Mouse (Mus musculus): ENCODE data around the gene Abhd11. TPM values are rescaled to one million over a fixed set of nuclear protein-coding genes. Genes with fewer than 3 reads are reported as not detected.

Gene Abhd11
- polyA plus RNA-seq, 1 experiment from 2014 or later = 60.1 TPM

DNA sequence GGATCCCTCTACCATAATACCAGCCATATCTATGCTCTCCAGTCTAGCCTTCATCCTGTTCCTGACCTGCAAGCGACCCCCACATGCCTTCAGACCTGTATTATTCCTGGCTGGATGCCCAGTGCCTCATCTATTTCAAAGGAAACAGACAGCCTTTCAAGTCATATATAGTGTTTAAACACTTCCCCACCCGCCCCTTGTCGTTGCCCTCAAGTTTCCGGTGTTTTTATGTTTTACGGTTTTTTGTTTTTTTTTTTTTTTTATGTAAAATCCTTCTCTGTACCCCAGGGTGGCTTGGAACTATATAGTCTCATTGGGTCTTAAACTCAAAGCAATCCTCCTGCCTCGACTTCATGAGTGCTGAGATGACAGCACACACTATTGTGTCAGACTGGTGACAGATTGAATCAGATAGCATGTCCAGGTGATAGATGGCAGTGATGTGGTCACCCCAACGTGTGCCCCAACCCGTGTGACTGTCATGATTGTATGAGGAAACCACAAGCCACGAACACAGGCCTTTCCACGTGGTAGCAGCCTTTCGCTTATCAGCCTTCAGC is 15.8 kb downstream of the Abhd11 start:
- no peak overlapping the region for H3K4me3 ChIP-seq (ENCODE audit: low read depth, low read length)
- no peaks in the 10 kb centered on the region for H3K9me3 ChIP-seq (ENCODE audit: control insufficient read depth)
- ATAC-seq = no peak
- TF ChIP-seq CTCF (IDR thresholded peaks at IDR 0.05; ENCODE audit: low read depth) = no peak
- no peak overlapping the region for H3K27ac ChIP-seq (ENCODE audit: low read depth, low read length)
- H3K27me3 ChIP-seq (replicated peaks; ENCODE audit: control insufficient read depth, insufficient read depth, low read length) = no peaks in the 10 kb centered on the region
- 0 out of 2 replicates have a peak, but pooled peaks cover 11% of the 10 kb centered on the region for H3K4me1 ChIP-seq (replicated peaks; ENCODE audit: control insufficient read depth, insufficient read depth, low read length)
- H3K36me3 ChIP-seq (ENCODE audit: control insufficient read depth, insufficient read depth) = no peaks in the 10 kb centered on the region
- 37% methylated on average over 11 of the region's 11 CpGs for WGBS
- peak overlapping the region; percentile 89 for H3K4me2 ChIP-seq (replicated peaks; ENCODE audit: low read depth)
- H3K9ac ChIP-seq (ENCODE audit: low read depth, low read length) = no peak overlapping the region

DNA sequence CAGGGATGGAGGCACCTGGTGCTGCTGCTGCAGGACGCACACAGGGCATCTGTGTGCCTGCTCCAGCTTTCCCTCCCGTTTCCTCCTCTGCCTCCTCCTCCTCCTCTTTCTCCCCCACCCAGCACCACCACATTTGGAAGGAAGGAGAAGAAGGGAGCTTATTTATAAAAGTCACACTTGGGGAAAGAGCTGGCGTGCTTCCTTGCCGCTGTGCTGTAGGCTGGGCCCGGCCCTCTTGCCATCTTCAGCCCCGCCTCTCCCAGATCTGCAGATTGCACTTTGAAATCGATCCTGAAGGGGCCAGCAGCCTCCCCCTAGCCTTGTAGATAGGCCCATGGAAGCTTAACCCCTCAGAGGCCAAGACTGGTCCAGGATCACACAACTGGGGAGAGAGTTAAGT is 16.9 kb downstream of the Abhd11 start:
- Histone ChIP-seq H3K27me3 (replicated peaks; ENCODE audit: control insufficient read depth, insufficient read depth, low read length) (no peaks in the 10 kb centered on the region), H3K27ac (ENCODE audit: low read depth, low read length) (no peak overlapping the region), H3K9ac (ENCODE audit: low read depth, low read length) (no peak overlapping the region), H3K4me1 (replicated peaks; ENCODE audit: control insufficient read depth, insufficient read depth, low read length) (0 out of 2 replicates have a peak, but pooled peaks cover 11% of the 10 kb centered on the region), H3K4me2 (replicated peaks; ENCODE audit: low read depth) (peak overlapping the region; percentile 27), H3K4me3 (ENCODE audit: low read depth, low read length) (no peak overlapping the region), H3K9me3 (ENCODE audit: control insufficient read depth) (no peaks in the 10 kb centered on the region), H3K36me3 (ENCODE audit: control insufficient read depth, insufficient read depth) (no peaks in the 10 kb centered on the region)
- no peak for ATAC-seq
- 13% methylated on average over 7 of the region's 7 CpGs for WGBS
- TF ChIP-seq CTCF (IDR thresholded peaks at IDR 0.05; ENCODE audit: low read depth) = peak; percentile 21

GRCm38 (mm10) chr5:135029007-135029854 is 20.3 kb downstream of the Abhd11 start:
- WGBS = 43% methylated on average over 18 of the region's 18 CpGs
- TF ChIP-seq CTCF (IDR thresholded peaks at IDR 0.05; ENCODE audit: low read depth) = no peak
- Histone ChIP-seq H3K36me3 (ENCODE audit: control insufficient read depth, insufficient read depth) (no peaks in the 10 kb centered on the region), H3K9me3 (ENCODE audit: control insufficient read depth) (no peaks in the 10 kb centered on the region), H3K27me3 (replicated peaks; ENCODE audit: control insufficient read depth, insufficient read depth, low read length) (no peaks in the 10 kb centered on the region), H3K4me3 (ENCODE audit: low read depth, low read length) (peak overlapping the region; percentile 2; the same call in 1 of the 2 replicates), H3K4me1 (replicated peaks; ENCODE audit: control insufficient read depth, insufficient read depth, low read length) (0 out of 2 replicates have a peak, but pooled peaks cover 11% of the 10 kb centered on the region), H3K4me2 (replicated peaks; ENCODE audit: low read depth) (peak overlapping the region; percentile 44), H3K9ac (ENCODE audit: low read depth, low read length) (0 out of 2 replicates have a peak overlapping the region, but pooled peaks have one; percentile 27), H3K27ac (ENCODE audit: low read depth, low read length) (no peak overlapping the region)
- ATAC-seq = 0 out of 2 replicates have a peak, but pooled peaks have one; percentile 14

- Histone ChIP-seq H3K36me3 (ENCODE audit: control insufficient read depth, insufficient read depth) (peaks cover 6% of the 10 kb centered on the region), H3K4me2 (replicated peaks; ENCODE audit: low read depth) (no peak overlapping the region), H3K4me3 (ENCODE audit: low read depth, low read length) (no peak overlapping the region), H3K9ac (ENCODE audit: low read depth, low read length) (no peak overlapping the region), H3K9me3 (ENCODE audit: control insufficient read depth) (no peaks in the 10 kb centered on the region), H3K27ac (ENCODE audit: low read depth, low read length) (no peak overlapping the region), H3K27me3 (replicated peaks; ENCODE audit: control insufficient read depth, insufficient read depth, low read length) (no peaks in the 10 kb centered on the region), H3K4me1 (replicated peaks; ENCODE audit: control insufficient read depth, insufficient read depth, low read length) (0 out of 2 replicates have a peak, but pooled peaks cover 6% of the 10 kb centered on the region)
- ATAC-seq = no peak
- TF ChIP-seq CTCF (IDR thresholded peaks at IDR 0.05; ENCODE audit: low read depth) = no peak
- WGBS = 80% methylated on average over 5 of the region's 5 CpGs
Measured at GRCm38 (mm10) chr5:135032581-135032980, 23.6 kb downstream of the Abhd11 start.

DNA sequence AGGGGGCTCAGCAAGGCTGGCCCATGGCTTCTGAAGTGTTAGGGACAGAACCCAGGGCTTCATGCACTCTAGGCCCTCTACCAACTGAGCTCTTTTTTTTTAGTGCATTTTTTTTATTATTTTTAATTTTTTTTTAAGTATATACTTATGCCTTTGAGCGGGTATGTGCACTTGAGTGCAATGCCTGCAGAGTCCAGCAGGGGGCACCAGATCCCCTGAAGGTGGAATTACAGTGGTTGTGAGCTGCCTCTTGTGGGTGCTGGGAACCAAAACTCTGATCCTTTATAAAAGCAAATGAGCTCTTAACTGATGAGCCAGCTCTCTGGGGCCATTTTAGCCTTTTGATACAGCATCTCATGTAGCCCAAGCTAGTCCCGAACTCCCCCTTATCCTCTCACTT is 25.6 kb downstream of the Abhd11 start:
- peaks cover 13% of the 10 kb centered on the region for H3K36me3 ChIP-seq (ENCODE audit: control insufficient read depth, insufficient read depth)
- TF ChIP-seq CTCF (IDR thresholded peaks at IDR 0.05; ENCODE audit: low read depth) = peak; percentile 46
- H3K27me3 ChIP-seq (replicated peaks; ENCODE audit: control insufficient read depth, insufficient read depth, low read length) = no peaks in the 10 kb centered on the region
- no peak overlapping the region for H3K4me3 ChIP-seq (ENCODE audit: low read depth, low read length)
- ATAC-seq = no peak
- H3K4me1 ChIP-seq (replicated peaks; ENCODE audit: control insufficient read depth, insufficient read depth, low read length) = no peaks in the 10 kb centered on the region
- H3K9me3 ChIP-seq (ENCODE audit: control insufficient read depth) = no peaks in the 10 kb centered on the region
- no peak overlapping the region; the same call in 1 of the 2 replicates for H3K27ac ChIP-seq (ENCODE audit: low read depth, low read length)
- H3K9ac ChIP-seq (ENCODE audit: low read depth, low read length) = no peak overlapping the region
- WGBS = 97% methylated on average over 2 of the region's 2 CpGs
- H3K4me2 ChIP-seq (replicated peaks; ENCODE audit: low read depth) = no peak overlapping the region

DNA sequence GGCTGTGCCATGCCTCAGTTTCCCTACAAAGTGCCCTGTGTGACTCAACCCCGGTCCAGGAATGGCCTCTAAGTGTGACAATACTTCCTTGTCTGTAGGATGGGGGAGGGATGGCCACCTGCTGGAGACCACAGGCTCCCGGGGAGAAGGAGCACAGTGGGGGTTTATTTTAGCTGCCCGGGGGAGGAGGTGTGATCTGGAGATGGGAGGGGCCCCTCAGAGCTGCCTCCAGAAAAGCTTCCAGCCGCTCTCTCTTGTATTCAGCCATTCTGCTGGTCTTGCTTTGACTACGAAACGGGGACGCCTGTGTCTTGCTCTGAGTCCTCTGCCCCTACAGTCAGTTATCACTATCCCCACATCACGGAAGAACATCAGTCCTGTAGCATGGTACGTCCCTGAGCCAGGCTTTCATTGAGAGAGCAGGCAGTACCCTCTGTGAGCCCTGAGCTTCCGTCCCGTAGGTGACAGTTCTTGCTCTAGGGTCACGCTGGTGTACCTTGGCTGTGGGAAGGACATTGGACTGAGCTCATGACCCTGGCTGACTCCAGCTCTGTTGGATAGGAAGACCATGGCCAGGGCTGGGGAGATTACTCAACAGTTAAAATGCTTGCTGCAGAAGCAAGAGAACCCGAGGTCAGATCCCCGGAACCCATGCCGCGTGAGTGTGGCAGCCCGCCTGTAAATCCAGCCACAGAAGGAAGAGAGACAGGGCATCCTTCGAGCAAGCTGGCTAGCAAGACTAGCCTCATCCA is 26.8 kb downstream of the Abhd11 start:
- Histone ChIP-seq H3K27ac (ENCODE audit: low read depth, low read length) (no peak overlapping the region), H3K9me3 (ENCODE audit: control insufficient read depth) (no peaks in the 10 kb centered on the region), H3K4me3 (ENCODE audit: low read depth, low read length) (no peak overlapping the region), H3K36me3 (ENCODE audit: control insufficient read depth, insufficient read depth) (peaks cover 18% of the 10 kb centered on the region), H3K9ac (ENCODE audit: low read depth, low read length) (no peak overlapping the region), H3K27me3 (replicated peaks; ENCODE audit: control insufficient read depth, insufficient read depth, low read length) (no peaks in the 10 kb centered on the region), H3K4me1 (replicated peaks; ENCODE audit: control insufficient read depth, insufficient read depth, low read length) (no peaks in the 10 kb centered on the region), H3K4me2 (replicated peaks; ENCODE audit: low read depth) (no peak overlapping the region)
- ATAC-seq = no peak
- no peak for TF ChIP-seq CTCF (IDR thresholded peaks at IDR 0.05; ENCODE audit: low read depth)
- WGBS = 67% methylated on average over 18 of the region's 18 CpGs
